Mouse (Mus musculus) intestine, embryonic 16.5 days (tissue): ENCODE data around the gene Gm10985. TPM values are rescaled to one million over a fixed set of nuclear protein-coding genes. Genes with fewer than 3 reads are reported as not detected.

Experiments used
- ATAC-seq: fragments of 200-750 bp; cut with Nextera tagmentation; 2 replicates; pipeline ENCODE4 v1.8.0; 2017; ENCODE audit warnings: moderate TSS enrichment, moderate library complexity
- H3K27ac ChIP-seq: fragments of 300-500 bp; sonication (generic); 2 replicates; pipeline ENCODE4 v1.5.1; 2014; ENCODE audit warnings: mild to moderate bottlenecking, low read length
- H3K27me3 ChIP-seq: fragments of 300-500 bp; sonication (generic); replicated peaks from 2 replicates; pipeline ENCODE4 v1.6.1; 2014; ENCODE audit warnings: low read length, control low read depth, mixed read lengths; ENCODE audit not compliant: control insufficient read depth, insufficient read depth
- H3K36me3 ChIP-seq: fragments of 300-500 bp; sonication (generic); 2 replicates; pipeline ENCODE4 v1.6.1; 2014; ENCODE audit warnings: low read length, control low read depth; ENCODE audit not compliant: control insufficient read depth, insufficient read depth
- H3K4me1 ChIP-seq: fragments of 300-500 bp; sonication (generic); 2 replicates; pipeline ENCODE4 v1.6.1; 2014; ENCODE audit warnings: low read length, control low read depth, mixed read lengths; ENCODE audit not compliant: control insufficient read depth, insufficient read depth
- H3K4me2 ChIP-seq: fragments of 300-500 bp; sonication (generic); 2 replicates; pipeline ENCODE4 v1.6.1; 2014; ENCODE audit warnings: low read depth, low read length, control low read depth
- H3K4me3 ChIP-seq: fragments of 300-500 bp; sonication (generic); 2 replicates; pipeline ENCODE4 v1.5.1; 2014; ENCODE audit warnings: mild to moderate bottlenecking, low read length
- H3K9ac ChIP-seq: fragments of 300-500 bp; sonication (generic); 2 replicates; pipeline ENCODE4 v1.6.1; 2014; ENCODE audit warnings: low read depth, low read length
- H3K9me3 ChIP-seq: fragments of 300-500 bp; sonication (generic); 2 replicates; pipeline ENCODE4 v1.6.1; 2016; ENCODE audit warnings: low read length, control low read depth; ENCODE audit not compliant: control insufficient read depth
- WGBS: fragments of 180-500 bp; shearing (Covaris S2); extraction: QIAGEN DNeasy Blood & Tissue Kit; methylation state at CpG from one replicate; pipeline ENCODE4 v1.1.7; 2014; 5-methylcytosine and 5-hydroxymethylcytosine counted together
- polyA plus RNA-seq: library from polyadenylated mRNA; unstranded; fragments of >200 nt; fragmentation: Nextera tagmentation; extraction: Ambion mirVana; gene quantifications from 2 replicates; pipeline ENCODE4 v1.2.1, GENCODE M21; 2015

Gm10985 gene
- not detected in 2 replicates for polyA plus RNA-seq

DNA sequence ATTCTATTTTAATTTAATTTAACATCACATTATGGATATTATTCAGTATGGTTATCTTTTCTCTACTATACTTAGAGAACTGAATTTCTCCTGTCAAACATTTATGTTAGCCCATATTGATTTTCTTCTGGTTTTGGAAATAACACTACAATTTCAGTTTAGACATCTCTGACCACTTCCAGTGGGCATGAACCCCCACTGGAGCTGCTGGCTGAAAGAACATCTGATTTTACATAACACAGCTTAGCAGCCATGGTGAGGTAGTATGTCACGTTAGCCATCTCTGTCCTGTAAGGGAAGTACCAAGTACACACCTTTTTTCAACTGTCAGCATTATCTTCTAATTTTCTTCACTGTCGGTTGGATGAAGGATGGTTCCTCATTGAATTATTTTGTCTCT is at the start of gene Gm10985:
Gm10985 (plus strand) TSS at position 301 of the 400 bp plus-strand sequence.
- Histone ChIP-seq H3K4me2 (no peak within 1 kb of the TSS), H3K4me3 (no peak within 1 kb of the TSS), H3K4me1 (no peaks in the 10 kb centered on the region), H3K36me3 (no peaks in the 10 kb centered on the region), H3K27me3 (no peaks in the 10 kb centered on the region), H3K27ac (no peak within 1 kb of the TSS), H3K9ac (no peak within 1 kb of the TSS), H3K9me3 (no peaks in the 10 kb centered on the region)
- no peak for ATAC-seq
- 89% methylated on average over 2 of the region's 2 CpGs for WGBS

- Histone ChIP-seq H3K27ac (no peak overlapping the region), H3K4me3 (no peak overlapping the region), H3K27me3 (no peaks in the 10 kb centered on the region), H3K4me2 (no peak overlapping the region), H3K36me3 (no peaks in the 10 kb centered on the region), H3K4me1 (no peaks in the 10 kb centered on the region), H3K9me3 (no peaks in the 10 kb centered on the region), H3K9ac (no peak overlapping the region)
- 90% methylated on average over 1 of the region's 1 CpGs for WGBS
- no peak for ATAC-seq
These were observed 48.0 kb upstream of the Gm10985 start for GRCm38 (mm10) chr3:53796933-53797332.

- ATAC-seq: no peak
- Histone ChIP-seq H3K9ac (no peak overlapping the region), H3K9me3 (no peaks in the 10 kb centered on the region), H3K4me3 (no peak overlapping the region), H3K36me3 (no peaks in the 10 kb centered on the region), H3K4me2 (no peak overlapping the region), H3K27ac (no peak overlapping the region), H3K4me1 (no peaks in the 10 kb centered on the region), H3K27me3 (no peaks in the 10 kb centered on the region)
- WGBS: 52% methylated on average over 2 of the region's 2 CpGs
These were observed 45.2 kb upstream of the Gm10985 start for GRCm38 (mm10) chr3:53799671-53800070.

- Histone ChIP-seq H3K27ac (no peak overlapping the region), H3K9me3 (no peaks in the 10 kb centered on the region), H3K4me2 (no peak overlapping the region), H3K4me3 (no peak overlapping the region), H3K4me1 (no peaks in the 10 kb centered on the region), H3K9ac (no peak overlapping the region), H3K27me3 (no peaks in the 10 kb centered on the region), H3K36me3 (no peaks in the 10 kb centered on the region)
- ATAC-seq: no peak
- WGBS: 46% methylated on average over 7 of the region's 7 CpGs
These were observed 31.4 kb upstream of the Gm10985 start for GRCm38 (mm10) chr3:53813421-53813977.

GRCm38 (mm10) chr3:53834238-53834637 is 10.6 kb upstream of the Gm10985 start:
- H3K36me3 ChIP-seq: no peaks in the 10 kb centered on the region
- ATAC-seq: no peak
- H3K9ac ChIP-seq: no peak overlapping the region
- H3K9me3 ChIP-seq: no peaks in the 10 kb centered on the region
- H3K4me1 ChIP-seq: no peaks in the 10 kb centered on the region
- no peak overlapping the region for H3K4me3 ChIP-seq
- no peak overlapping the region for H3K4me2 ChIP-seq
- WGBS: 69% methylated on average over 2 of the region's 2 CpGs
- no peak overlapping the region for H3K27ac ChIP-seq
- no peaks in the 10 kb centered on the region for H3K27me3 ChIP-seq

GRCm38 (mm10) chr3:53846206-53846928 is 1.5 kb downstream of the Gm10985 start:
- 50% methylated on average over 7 of the region's 7 CpGs for WGBS
- Histone ChIP-seq H3K4me3 (no peak overlapping the region), H3K4me1 (no peaks in the 10 kb centered on the region)

DNA sequence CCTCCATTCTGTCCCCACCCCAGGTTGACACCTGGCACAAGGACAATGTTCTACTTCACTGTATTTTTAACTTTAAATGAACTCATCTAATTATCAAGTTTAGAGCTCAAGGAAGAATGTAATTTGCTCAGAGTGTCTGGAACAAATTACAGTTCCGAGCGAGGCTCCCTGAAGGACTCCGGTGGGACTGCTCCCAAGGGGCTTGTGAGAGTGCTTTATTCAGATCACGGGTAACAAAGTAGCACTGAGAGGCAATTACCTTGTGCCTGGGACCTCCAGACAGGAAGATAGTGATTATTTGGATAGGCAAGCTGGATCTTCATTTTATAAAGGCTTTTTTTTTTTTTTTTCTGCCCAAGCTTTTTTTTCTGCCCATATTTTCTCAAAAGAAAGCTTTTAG is 2.8 kb downstream of the Gm10985 start:
- Histone ChIP-seq H3K4me3 (no peak overlapping the region), H3K36me3 (no peaks in the 10 kb centered on the region), H3K9ac (no peak overlapping the region), H3K9me3 (no peaks in the 10 kb centered on the region), H3K4me1 (no peaks in the 10 kb centered on the region), H3K27me3 (no peaks in the 10 kb centered on the region), H3K4me2 (no peak overlapping the region), H3K27ac (no peak overlapping the region)
- WGBS: 76% methylated on average over 4 of the region's 4 CpGs
- no peak for ATAC-seq

More at GRCm38 (mm10) chr3:53846206-53846928, 1.5 kb downstream of the Gm10985 start:
- Histone ChIP-seq H3K27me3 (no peaks in the 10 kb centered on the region), H3K9ac (no peak overlapping the region), H3K9me3 (no peaks in the 10 kb centered on the region), H3K36me3 (no peaks in the 10 kb centered on the region), H3K4me2 (no peak overlapping the region), H3K27ac (no peak overlapping the region)
- ATAC-seq: no peak

DNA sequence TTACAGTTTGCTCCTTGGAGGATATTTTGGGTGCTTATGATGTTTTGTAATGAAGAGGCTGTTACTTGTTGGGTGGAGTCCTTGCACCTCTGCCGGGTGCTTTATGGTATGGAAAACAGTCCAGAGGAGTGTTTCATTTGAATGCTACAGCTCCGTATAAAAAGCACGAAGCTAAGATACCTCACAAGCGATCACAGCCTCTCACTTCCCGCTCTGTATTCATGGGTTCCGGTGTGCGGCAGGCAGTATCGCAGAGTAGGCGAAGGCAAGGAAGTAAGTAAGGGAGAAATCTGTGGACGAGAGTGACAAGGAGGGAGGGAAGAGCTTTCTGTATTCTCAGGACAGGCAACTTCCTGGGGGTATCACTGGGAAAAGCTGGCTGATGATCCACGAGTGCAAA is 3.4 kb downstream of the Gm10985 start:
- 82% methylated on average over 11 of the region's 11 CpGs for WGBS
- no peaks in the 10 kb centered on the region for H3K27me3 ChIP-seq

DNA sequence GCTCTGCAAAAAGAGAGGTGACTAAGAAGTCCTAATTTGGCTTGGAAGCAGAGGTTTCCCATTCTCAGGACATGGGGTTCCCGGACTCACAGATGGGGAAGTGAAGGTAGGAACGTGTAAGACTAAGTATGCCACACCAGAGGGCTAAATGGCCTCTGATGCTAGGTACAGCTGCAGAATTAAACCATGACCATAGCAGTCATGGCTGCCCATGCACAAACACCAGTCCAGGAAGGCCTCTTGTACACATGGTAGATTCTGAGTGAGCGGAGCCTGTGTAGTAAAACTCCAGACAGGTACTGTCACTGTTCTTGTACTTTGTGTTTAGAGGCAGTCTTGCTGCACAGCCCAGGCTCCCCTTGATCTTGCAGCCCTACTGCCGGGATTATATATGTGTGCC is 9.4 kb downstream of the Gm10985 start:
- no peak overlapping the region for H3K27ac ChIP-seq
- WGBS: 83% methylated on average over 4 of the region's 4 CpGs

More for the DNA sequence above, 3.4 kb downstream of the Gm10985 start:
- no peaks in the 10 kb centered on the region for H3K4me1 ChIP-seq
- no peaks in the 10 kb centered on the region for H3K36me3 ChIP-seq
- H3K4me2 ChIP-seq: no peak overlapping the region
- H3K9me3 ChIP-seq: no peaks in the 10 kb centered on the region
- no peak overlapping the region for H3K27ac ChIP-seq
- no peak overlapping the region for H3K9ac ChIP-seq
- no peak overlapping the region for H3K4me3 ChIP-seq
- no peak for ATAC-seq

More for the DNA sequence above, 9.4 kb downstream of the Gm10985 start:
- H3K36me3 ChIP-seq: peaks cover 2% of the 10 kb centered on the region; the same call in 1 of the 2 replicates
- H3K27me3 ChIP-seq: no peaks in the 10 kb centered on the region
- no peak overlapping the region for H3K4me2 ChIP-seq
- no peak for ATAC-seq
- H3K9ac ChIP-seq: no peak overlapping the region
- H3K9me3 ChIP-seq: no peaks in the 10 kb centered on the region
- no peak overlapping the region for H3K4me3 ChIP-seq
- no peaks in the 10 kb centered on the region for H3K4me1 ChIP-seq
